Mouse (Mus musculus): Measurements from ENCODE around the gene Spef1.

The Spef1 gene

DNA sequence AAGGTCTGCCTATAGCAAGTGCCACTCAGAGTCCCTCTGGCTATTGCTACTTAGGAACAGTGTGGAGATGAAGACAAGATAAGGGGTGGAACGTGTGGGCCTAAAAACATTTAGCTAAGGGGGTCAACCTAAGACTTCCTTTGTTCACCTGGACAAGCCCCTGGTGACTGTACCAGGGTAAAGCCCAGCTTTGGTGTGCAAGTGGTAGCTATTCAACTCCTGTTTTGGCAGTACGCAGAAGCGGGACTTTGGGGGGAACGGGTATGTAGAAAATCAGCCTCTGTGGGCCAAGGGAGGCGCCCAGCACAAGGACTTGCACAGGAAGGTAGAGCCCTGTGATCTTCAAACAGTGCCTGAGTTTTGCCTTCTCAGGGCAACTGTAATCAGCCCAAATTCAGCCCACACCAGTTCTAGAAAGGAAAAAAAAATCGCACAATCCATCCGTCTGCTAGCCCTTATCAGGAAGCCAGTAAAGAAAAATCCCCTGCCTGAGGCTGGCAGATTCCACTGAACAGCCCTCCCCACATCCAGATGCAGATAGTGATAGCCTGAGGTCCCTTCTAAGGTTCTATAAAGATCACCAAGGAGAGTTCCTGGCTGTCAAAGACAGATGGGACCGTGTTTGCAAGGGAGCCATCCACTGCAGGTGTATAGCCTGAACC lies 18.6 kb upstream of the Spef1 start:
- no peak for DNase-seq

DNA sequence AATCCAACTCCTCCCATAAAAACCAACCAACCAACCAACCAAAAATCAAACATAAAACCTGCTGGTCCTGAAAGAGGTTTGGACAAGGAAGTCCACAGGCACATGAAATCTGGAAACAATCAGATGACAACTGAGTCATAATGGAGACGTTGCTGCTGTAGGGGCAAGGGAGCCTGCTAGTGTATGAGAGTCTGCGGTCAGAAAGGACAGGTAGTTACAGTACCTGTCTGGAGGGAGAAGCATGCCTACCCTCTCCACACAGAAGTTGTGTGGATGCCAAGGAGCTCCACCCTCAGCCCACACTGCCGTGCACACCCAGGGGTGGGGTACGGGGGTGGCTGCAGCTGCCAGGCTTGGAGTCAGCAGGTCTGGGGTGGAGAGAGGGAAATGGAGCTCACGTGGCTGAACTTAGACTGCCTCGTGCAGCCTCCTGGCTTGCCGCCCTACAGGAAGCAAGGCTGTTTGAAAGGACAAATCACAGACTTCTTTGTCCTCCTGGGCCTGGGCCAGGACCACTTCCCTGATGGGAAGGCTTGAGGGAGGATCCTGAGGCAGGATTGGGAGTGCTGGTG lies 17.4 kb upstream of the Spef1 start:
- DNase-seq: peak; percentile 21 to 29

- no peak for DNase-seq
Observed at GRCm38 (mm10) chr2:131203816-131204409, 16.8 kb upstream of the Spef1 start.

GRCm38 (mm10) chr2:131201262-131201661 lies 14.2 kb upstream of the Spef1 start:
- DNase-seq: peak; percentile 47 to 54

DNA sequence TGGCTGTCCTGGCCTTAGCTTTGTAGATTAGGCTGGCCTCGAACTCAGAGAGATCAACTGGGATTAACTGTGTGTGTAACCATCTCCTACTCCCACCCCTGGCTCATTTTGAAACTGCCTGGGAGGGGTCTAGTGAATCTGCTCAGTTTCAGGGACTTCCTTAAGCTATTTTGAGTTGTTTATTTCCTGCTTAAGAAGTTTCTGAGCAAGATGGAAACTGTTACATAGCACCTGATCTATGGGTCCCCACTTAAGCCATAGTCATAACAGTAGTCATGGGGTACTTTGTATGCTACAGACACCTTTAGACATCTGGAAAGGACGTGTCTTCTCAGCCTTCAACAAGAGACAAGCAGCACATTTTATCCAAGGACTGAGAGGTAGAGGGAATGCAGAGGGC lies 13.6 kb upstream of the Spef1 start:
- no peak for DNase-seq

GRCm38 (mm10) chr2:131196606-131197316 lies 9.7 kb upstream of the Spef1 start:
- no peak for DNase-seq

GRCm38 (mm10) chr2:131191005-131191390 lies 3.9 kb upstream of the Spef1 start:
- DNase-seq: no peak

DNA sequence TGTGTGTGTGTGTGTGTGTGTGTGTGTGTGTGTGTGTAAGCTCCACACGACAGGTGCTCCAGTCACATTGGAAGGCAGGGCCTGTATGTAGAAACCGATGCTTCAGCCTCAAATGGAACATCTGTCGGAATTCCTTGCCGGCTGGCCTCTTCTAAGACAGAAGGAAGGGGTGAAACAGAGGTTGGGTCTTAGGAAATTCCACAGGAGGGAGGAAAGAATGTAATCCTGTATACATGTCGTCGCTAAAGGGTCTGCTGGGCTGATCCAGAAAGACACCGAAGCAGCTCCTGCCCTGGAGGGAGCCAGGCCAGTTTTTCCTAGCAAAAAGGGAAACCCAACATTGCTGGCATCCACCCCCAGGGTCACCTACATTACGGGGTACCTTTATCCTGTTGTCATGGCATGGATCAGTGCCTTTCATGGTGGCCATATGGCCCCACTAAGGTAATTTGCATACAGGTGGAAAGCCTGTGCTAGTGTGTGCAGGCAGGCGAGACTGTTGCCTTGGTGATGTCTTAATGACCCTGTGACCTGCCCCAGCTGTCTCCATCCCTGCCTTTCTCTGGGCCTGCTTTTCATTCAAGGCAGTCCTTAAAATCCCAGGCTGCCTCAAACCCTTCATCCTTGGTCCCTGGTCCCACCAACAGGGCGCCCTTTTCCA lies 3.4 kb upstream of the Spef1 start:
- no peak for DNase-seq

DNA sequence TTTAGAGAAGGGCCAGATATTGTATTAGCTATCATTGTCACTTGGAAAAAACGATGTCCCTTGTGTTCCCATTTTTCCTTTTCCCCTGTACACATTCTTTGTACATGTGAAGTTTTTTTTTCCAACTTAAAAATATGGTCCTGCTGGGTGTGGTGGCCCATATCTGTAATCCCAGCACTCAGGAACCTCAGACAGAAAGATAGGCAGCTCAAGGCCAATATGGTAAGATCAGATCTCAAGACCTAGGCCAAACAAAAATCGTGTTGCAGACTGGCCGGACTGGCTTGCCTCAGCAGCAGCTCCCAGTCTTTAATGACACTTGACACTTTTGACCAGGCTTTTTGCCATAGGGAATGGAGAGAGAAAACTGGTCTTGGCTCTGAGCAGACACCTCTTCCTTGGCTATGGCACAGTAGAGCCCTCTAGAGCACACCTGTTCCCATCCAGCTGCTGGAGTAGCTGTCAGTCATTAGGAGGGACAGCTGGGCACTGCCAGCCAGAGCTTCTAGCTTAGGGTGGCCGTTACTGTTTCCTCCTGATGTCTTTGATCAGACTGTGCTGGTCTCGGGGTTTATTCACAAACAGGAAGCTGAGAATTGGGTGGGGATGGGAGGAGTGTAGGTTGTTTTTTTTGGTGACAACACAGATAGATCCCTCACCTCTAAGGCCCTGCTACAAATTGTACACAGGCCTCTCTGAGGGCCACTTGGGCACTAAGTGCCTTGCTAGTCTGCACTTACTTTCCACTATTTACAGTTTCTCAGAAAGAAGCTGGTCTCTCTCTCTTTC lies 2.6 kb upstream of the Spef1 start:
- no peak for DNase-seq

DNA sequence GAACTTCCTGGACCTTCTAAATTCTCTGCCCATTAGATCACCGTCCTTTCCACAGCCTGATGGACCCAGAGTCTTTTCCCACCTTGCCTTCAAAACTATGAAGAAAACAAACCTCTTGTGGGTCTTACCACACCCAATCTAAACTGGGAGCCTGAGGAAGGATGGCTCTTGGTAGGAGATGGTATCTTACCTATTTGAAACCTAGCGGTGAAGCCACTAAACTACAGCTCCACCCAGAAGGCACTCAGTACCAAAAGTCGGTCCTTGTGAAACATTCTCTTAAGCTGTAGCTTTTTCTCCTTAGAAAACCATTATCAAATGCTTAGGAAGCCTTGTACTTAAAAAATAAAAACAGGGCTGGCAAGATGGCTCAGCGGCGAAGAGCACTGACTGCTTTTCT lies 1.2 kb upstream of the Spef1 start:
- no peak for DNase-seq

DNA sequence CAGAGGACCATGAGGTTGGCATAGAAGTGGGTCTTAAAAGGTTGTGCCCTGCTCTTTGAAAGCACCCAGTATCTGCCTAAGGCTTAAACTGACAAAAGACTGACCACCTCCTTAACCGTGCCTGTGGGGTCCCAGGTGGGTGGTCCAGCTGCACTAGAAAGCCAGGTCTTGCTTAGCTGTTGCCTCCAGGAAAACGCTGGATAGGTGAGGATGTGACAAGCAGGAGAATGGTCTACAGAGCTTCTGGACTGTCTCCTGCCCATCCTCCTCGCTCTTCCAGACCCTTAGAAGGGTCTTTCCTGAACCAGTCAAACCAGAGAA lies 480 bp upstream of the Spef1 start:
- DNase-seq: no peak

DNA sequence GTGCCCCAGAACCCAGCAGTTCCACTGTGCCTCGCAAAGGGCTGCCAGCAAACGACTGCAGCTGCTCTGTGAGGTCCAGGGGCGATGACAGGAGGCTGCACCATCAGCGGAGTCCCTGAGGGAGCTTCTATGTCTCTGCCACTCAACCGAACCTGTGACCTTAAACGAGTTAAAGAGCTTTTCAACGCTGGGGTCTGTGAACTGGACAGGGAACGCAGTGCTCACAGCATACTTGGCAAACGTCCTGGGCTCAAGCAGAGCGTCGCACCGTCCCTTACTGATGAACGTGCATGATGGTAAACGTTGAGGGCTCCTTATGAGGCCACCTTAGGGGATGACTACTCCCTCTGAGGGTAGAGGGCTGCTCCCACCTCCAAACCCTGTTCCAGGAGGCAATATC lies 739 bp downstream of the Spef1 start:
- DNase-seq: no peak

DNA sequence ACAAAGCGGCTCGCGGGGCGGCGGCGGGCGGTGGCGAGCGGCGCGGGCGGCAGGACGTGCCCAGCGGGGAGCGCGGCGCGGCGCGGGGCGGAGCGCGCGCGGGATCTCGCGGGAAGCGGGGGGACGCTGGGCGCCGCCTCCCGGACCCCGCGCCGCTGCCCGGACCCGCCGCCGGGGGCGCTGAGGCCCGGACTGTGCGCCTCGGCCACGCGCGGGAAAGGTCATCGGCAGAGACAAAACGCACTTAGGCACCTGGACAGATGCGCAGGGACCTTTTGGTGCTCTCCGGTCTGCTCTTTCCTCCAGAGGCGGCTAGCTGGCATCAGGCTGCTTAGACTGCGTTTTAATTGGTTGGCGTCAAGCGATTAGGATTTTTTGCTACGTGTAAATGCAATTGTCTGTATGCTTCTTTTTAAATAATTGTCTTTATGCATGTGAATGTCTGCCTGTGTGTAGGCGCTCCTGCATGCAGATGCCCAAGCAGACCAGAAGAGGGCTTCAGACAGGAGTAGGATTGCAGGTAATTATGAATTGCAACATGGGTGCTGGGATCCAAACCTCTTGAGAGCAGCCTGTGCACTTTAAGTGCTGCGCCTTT lies 7.0 kb downstream of the Spef1 start, which contains the start of gene Cenpb:
Gene Cenpb (minus strand): TSS at position 78 of the 598 bp plus-strand sequence.
- peak; percentile 83 to 95 for DNase-seq

GRCm38 (mm10) chr2:131179246-131179886 lies 7.7 kb downstream of the Spef1 start:
- DNase-seq: peak; percentile 64 to 71

- DNase-seq: peak; percentile 31 to 47
Observed at GRCm38 (mm10) chr2:131178828-131179245, 8.2 kb downstream of the Spef1 start.

DNA sequence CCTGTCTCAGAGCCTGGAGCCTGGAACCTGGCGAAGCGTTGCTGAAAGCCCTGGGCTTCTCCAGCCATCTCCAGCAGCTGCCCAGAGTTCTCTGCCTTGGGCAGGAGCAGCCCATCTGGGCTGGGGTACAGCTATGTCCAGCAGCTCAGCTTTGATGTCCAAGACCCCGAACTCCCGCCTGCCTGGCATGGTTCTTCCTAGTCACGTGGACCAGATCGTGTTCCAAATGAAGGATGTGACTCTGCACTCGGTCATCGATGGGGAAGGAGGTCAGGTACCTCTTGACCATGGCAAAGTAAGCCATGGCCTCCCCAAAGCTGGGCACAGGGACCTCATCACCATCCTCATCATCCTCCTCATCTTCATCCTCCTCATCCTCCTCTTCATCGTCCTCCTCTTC lies 9.2 kb downstream of the Spef1 start:
- no peak for DNase-seq

- DNase-seq: no peak
Observed at GRCm38 (mm10) chr2:131176491-131176890, 10.6 kb downstream of the Spef1 start.

DNA sequence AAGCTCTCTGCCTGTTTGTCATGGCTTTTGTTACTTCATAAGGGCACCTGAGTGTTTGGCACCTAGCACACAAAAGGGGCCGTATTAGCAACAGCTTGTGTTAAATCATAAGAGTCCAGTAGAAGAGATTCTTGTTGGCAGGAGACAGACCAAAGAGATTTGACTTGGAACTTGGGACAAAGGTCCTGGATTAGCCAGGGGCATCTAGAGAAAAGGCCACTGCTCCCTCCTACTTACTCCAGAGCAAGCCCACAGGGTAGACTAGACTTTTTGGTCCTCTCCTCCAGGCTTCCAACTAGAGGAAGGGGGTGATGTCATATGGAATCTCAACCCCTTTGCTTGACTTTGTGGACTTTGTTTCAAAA lies 11.2 kb downstream of the Spef1 start:
- no peak for DNase-seq

GRCm38 (mm10) chr2:131175286-131175944 lies 11.7 kb downstream of the Spef1 start:
- DNase-seq: no peak

DNA sequence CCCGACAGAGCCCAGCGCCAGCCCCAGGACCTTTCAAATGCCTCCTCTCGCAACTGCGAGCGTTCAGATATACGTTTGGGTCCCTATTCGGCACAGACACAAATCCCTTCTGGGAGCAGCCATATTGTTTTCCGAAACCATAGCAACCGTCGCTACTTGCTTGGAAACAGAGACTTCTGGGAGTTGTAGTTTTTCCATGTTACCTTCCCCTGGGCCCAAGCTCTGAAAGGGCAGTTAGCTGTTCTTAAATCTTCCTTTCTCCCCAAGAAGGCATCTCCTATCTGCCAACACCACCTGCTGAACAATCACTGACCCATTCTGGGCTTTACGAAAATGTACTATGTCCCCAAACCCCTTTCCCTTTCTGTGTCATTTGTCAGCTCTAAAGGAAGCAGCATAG lies 12.4 kb downstream of the Spef1 start:
- peak; percentile 63 to 78 for DNase-seq

GRCm38 (mm10) chr2:131172322-131172721 lies 14.8 kb downstream of the Spef1 start:
- DNase-seq: no peak
